ENCODE assay signal across 10 mouse cellular contexts in the genomic region with DNA sequence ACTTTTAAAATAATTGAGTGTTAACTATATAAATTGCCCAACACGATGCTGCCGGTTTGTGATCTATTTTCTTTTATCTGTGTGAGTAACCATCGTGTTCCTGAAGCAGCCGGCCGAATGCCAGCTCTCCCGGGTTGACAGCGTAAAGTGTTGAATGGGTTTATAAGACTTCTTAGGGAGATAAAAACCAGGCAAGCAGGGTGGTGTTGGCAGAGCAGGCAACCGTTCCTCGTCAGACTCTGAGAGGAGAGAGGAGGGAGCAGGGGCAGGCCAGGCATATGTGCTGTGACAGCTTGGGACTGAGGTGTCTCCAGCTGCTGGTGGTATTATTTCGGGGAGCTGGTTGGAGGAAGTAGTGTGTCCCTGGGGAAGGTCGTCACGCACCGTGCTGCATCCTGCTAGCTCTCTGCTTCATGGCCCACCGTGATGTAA.
A peak's percentile ranks its signal among the peaks of the same experiment; 100 is the strongest.
DNase-seq lines count a peak whose midpoint lies in the region; ATAC-seq and TF ChIP-seq lines count a peak whose summit lies in the region.
"Had no signal": no experiment of that assay in that cellular context is flagged by ENCODE, and none has a peak within 500 bp of the region (broad histone marks: within the 10 kb centered on the region; RNA-seq: fewer than 3 reads in every experiment).

No protein-coding gene starts in this region.

- H3K4me3 ChIP-seq in midbrain, postnatal 0 days (ENCODE audit: low read depth, low read length), result no peak overlapping the region
- H3K4me3 ChIP-seq in midbrain, embryonic 11.5 days (ENCODE audit: low read depth, low read length), result no peak overlapping the region
- no peak overlapping the region for H3K4me3 ChIP-seq in heart, embryonic 14.5 days (ENCODE audit: control insufficient read depth in 1 of 2, insufficient read depth in 1 of 2, low read depth in 1 of 2, low read length in 2 of 2)
- no peak overlapping the region for H3K4me3 ChIP-seq in midbrain, embryonic 15.5 days
- H3K4me3 ChIP-seq: layer of hippocampus, adult 2 months; midbrain, embryonic 12.5 days had no signal

- H3K27me3 ChIP-seq in midbrain, postnatal 0 days (ENCODE audit: insufficient read depth, low read length), result no peaks in the 10 kb centered on the region
- H3K27me3 ChIP-seq in midbrain, embryonic 11.5 days (ENCODE audit: control insufficient read depth, insufficient read depth, low read length), result no peaks in the 10 kb centered on the region
- H3K27me3 ChIP-seq in heart, embryonic 14.5 days (ENCODE audit: control insufficient read depth, insufficient read depth, low read length), result no peaks in the 10 kb centered on the region
- no peaks in the 10 kb centered on the region for H3K27me3 ChIP-seq in midbrain, embryonic 15.5 days (replicated peaks)
- H3K27me3 ChIP-seq: midbrain, embryonic 12.5 days had no signal

- 0 out of 2 replicates have a peak, but pooled peaks cover 4% of the 10 kb centered on the region for H3K4me1 ChIP-seq in midbrain, postnatal 0 days (ENCODE audit: insufficient read depth, low read length)
- H3K4me1 ChIP-seq in midbrain, embryonic 11.5 days (ENCODE audit: control insufficient read depth, insufficient read depth, low read length), result peaks cover 2% of the 10 kb centered on the region; the same call in 1 of the 2 replicates
- peaks cover 25 to 41% of the 10 kb centered on the region in 2 experiments for H3K4me1 ChIP-seq in heart, embryonic 14.5 days (ENCODE audit: control insufficient read depth in 2 of 2, insufficient read depth in 2 of 2, low read length in 2 of 2)
- H3K4me1 ChIP-seq in midbrain, embryonic 15.5 days, result no peaks in the 10 kb centered on the region

- no peak for TF ChIP-seq CTCF in midbrain, postnatal 0 days (IDR thresholded peaks at IDR 0.05)

- no peak for ATAC-seq in midbrain, postnatal 0 days (ENCODE audit: low FRiP score)
- no peak for ATAC-seq in midbrain, embryonic 11.5 days (ENCODE audit: low FRiP score)
- ATAC-seq in heart, embryonic 14.5 days (ENCODE audit: insufficient number of reproducible peaks, insufficient read depth, low FRiP score, low read depth), result 0 out of 2 replicates have a peak, but pooled peaks have one; percentile 29
- ATAC-seq in midbrain, embryonic 15.5 days (replicated peaks), result no peak

- H3K27ac ChIP-seq in midbrain, postnatal 0 days (ENCODE audit: low read depth, low read length), result no peak overlapping the region
- H3K27ac ChIP-seq in midbrain, embryonic 11.5 days (ENCODE audit: low read depth, low read length), result no peak overlapping the region
- peak overlapping the region in 1 of 2 experiments; percentile 45; a peak in 2 of 4 replicates for H3K27ac ChIP-seq in heart, embryonic 14.5 days (replicated peaks in 1 of 2; ENCODE audit: control insufficient read depth in 1 of 2, insufficient read depth in 1 of 2, low read depth in 2 of 2, low read length in 2 of 2)
- H3K27ac ChIP-seq in midbrain, embryonic 15.5 days, result no peak overlapping the region
- H3K27ac ChIP-seq: layer of hippocampus, adult 2 months; midbrain, embryonic 12.5 days had no signal

- 57% methylated on average over 14 of the region's 14 CpGs for WGBS in midbrain, postnatal 0 days
- 77% methylated on average over 14 of the region's 14 CpGs for WGBS in midbrain, embryonic 11.5 days
- 11% methylated on average over 14 of the region's 14 CpGs for WGBS in heart, embryonic 14.5 days
- 56% methylated on average over 14 of the region's 14 CpGs for WGBS in midbrain, embryonic 15.5 days

- peak; percentile 38 for DNase-seq in midbrain, postnatal 0 days (ENCODE audit: low spot score)
- no peak for DNase-seq in midbrain, embryonic 11.5 days (ENCODE audit: low spot score, missing footprints)
- DNase-seq in left cerebral cortex, postnatal 4 days, result peak; percentile 48
- peak; percentile 22 to 42 for DNase-seq in spleen, postnatal 36 days (ENCODE audit: low spot score in 2 of 2)
- no peak for DNase-seq in gastrocnemius, adult 8-10 months (ENCODE audit: low spot score in 2 of 2)
- no peak for DNase-seq in retina, embryonic 14.5 days (ENCODE audit: low spot score)

- no peaks in the 10 kb centered on the region for H3K36me3 ChIP-seq in midbrain, postnatal 0 days (ENCODE audit: insufficient read depth, low read length)
- no peaks in the 10 kb centered on the region for H3K36me3 ChIP-seq in midbrain, embryonic 11.5 days (ENCODE audit: control insufficient read depth, insufficient read depth, low read length)
- H3K36me3 ChIP-seq in heart, embryonic 14.5 days (ENCODE audit: control insufficient read depth, insufficient read depth, low read length), result no peaks in the 10 kb centered on the region
- no peaks in the 10 kb centered on the region for H3K36me3 ChIP-seq in midbrain, embryonic 15.5 days (replicated peaks)
- H3K36me3 ChIP-seq: midbrain, embryonic 12.5 days had no signal

- no peaks in the 10 kb centered on the region for H3K9me3 ChIP-seq in midbrain, postnatal 0 days (ENCODE audit: low read length)
- H3K9me3 ChIP-seq in midbrain, embryonic 11.5 days (ENCODE audit: control insufficient read depth, low read length), result no peaks in the 10 kb centered on the region
- H3K9me3 ChIP-seq in heart, embryonic 14.5 days (ENCODE audit: control insufficient read depth, low read length), result no peaks in the 10 kb centered on the region
- H3K9me3 ChIP-seq in midbrain, embryonic 15.5 days, result no peaks in the 10 kb centered on the region
- H3K9me3 ChIP-seq: midbrain, embryonic 12.5 days had no signal

- intact Hi-C loops in left cerebral cortex, postnatal 4 days (cut with DNase I), result no loop called here

- no peak overlapping the region for H3K9ac ChIP-seq in midbrain, postnatal 0 days (replicated peaks; ENCODE audit: low read length, poor library complexity, severe bottlenecking)
- no peak overlapping the region for H3K9ac ChIP-seq in midbrain, embryonic 11.5 days (ENCODE audit: low read length)
- H3K9ac ChIP-seq in heart, embryonic 14.5 days (ENCODE audit: low read length), result 0 out of 2 replicates have a peak overlapping the region, but pooled peaks have one; percentile 12
- H3K9ac ChIP-seq in midbrain, embryonic 15.5 days, result no peak overlapping the region
- H3K9ac ChIP-seq: midbrain, embryonic 12.5 days had no signal

- H3K4me2 ChIP-seq in midbrain, postnatal 0 days (ENCODE audit: low read depth, low read length, poor library complexity, severe bottlenecking), result no peak overlapping the region
- no peak overlapping the region for H3K4me2 ChIP-seq in midbrain, embryonic 11.5 days
- H3K4me2 ChIP-seq in heart, embryonic 14.5 days (ENCODE audit: low read length), result peak overlapping the region; percentile 41
- H3K4me2 ChIP-seq in midbrain, embryonic 15.5 days, result no peak overlapping the region
- H3K4me2 ChIP-seq: midbrain, embryonic 12.5 days had no signal

Comparison
In these comparisons a context has a peak if more than half of its experiments do, and no peak if none do; other contexts are left out.
1. DNase-seq: peak in midbrain, postnatal 0 days (single experiment), left cerebral cortex, postnatal 4 days (single experiment) and spleen, postnatal 36 days (2 of 2); none in midbrain, embryonic 11.5 days (single experiment), gastrocnemius, adult 8-10 months (0 of 2) and retina, embryonic 14.5 days (single experiment).